Mouse (Mus musculus) embryonic stem cell, embryonic (primary cell): ENCODE data around the gene Med12l.
"Not testable (repeated sequence)": the region's sequence is repeated elsewhere in the genome, so short reads cannot be mapped to it uniquely, and the experiment has no call there.

Source experiments
- CTCF ChIA-PET, 4 experiments: fragments of 300-600 bp in 2 of 4; fragments of 350-600 bp in 2 of 4; sonication (Branson Sonifier 250); formaldehyde crosslinking; loops; one replicate each; lab custom pipeline; 2022; ENCODE audit warnings: inconsistent platforms in 2 of 4; lab: Charles Lee
- POLR2A ChIA-PET, 4 experiments: fragments of 300-600 bp in 2 of 4; fragments of 350-600 bp in 2 of 4; sonication (Branson Sonifier 250); formaldehyde crosslinking; loops; one replicate each; lab custom pipeline; 2022; ENCODE audit warnings: antibody characterized with exemption in 4 of 4, inconsistent platforms in 1 of 4; lab: Charles Lee

The Med12l gene

DNA sequence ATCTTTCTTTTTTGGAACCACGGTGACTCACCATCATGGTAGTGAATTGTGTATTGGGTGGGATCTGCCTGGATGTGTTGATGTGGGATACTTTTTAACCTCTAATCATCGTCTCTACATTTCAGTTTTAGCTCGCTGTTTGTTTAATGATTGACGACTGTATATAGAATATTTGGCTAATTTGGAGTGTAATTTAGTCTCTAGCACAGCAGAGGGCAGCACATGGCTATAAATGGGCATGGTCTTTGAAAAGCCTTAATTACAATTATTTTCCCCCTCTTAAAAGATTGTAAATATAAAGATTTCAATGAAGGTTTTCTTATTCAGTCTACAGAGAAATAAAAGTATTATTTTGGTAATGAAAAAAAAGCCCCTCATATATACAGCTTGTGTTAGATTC is 71.7 kb downstream of the Med12l start:
- POLR2A ChIA-PET: interaction anchor here in 1 of 4 experiments (0.5 to 1.3 kb wide), 4 partner anchors 49 to 1195 kb away, joined by 3 read pairs; partner anchors contain the start of gene Siah2
- CTCF ChIA-PET: interaction anchor here (0.6 to 1.6 kb wide), 10 partner anchors 8 to 667 kb away, joined by 3 to 5 read pairs (median 4); no protein-coding TSS in a partner anchor

DNA sequence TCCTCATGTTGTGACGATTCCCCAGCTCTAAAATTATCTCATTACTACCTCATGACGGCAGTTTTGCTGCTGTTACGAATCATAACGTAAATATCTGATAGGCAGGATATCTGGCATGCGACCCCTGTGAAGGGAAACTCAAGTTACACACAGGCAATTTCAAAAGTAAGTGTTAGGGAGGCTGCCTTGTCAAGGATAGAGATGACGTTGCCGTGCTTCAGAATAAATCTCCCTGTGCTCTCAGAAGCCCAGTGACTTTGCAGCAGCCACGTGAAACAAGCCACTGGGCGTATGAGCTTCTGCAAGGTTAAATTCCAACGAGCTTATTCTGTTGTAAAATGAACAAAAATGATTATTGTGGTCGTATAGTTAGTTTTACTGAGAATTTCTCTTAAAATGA is 73.0 kb downstream of the Med12l start:
- ChIA-PET CTCF (interaction anchor here in 1 of 4 experiments (1.4 kb wide), 1 partner anchor 666 kb away, joined by 5 read pairs; no protein-coding TSS in a partner anchor), POLR2A (interaction anchor here in 1 of 4 experiments (0.7 kb wide), 1 partner anchor 96 kb away, joined by 3 read pairs; no protein-coding TSS in a partner anchor)

DNA sequence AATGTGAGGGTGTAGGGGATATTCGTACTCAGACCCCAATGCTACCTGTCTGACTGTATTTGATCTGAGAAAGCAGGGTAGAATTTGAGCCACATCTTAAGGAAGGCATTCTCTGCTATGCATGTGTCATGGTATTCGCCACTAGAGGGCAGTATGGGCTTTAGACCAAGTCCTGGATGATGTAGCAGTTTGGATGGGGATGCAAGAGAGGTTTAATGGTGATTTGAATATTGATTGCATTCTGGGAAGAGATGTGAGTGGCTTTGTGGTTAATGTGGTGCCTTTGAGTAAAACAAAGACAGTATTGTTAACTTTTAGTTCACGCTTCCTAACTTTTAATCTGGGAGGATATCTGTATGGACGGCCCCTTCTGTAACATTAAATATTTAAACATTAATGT is 73.7 kb downstream of the Med12l start:
- ChIA-PET POLR2A (interaction anchor here in 1 of 4 experiments (0.7 kb wide), 1 partner anchor 96 kb away, joined by 3 read pairs; no protein-coding TSS in a partner anchor), CTCF (no interaction called here)

- ChIA-PET CTCF (interaction anchor here in 3 of 4 experiments (0.6 to 1.5 kb wide), 4 partner anchors 11 to 41 kb away, joined by 3 to 5 read pairs (median 3); no protein-coding TSS in a partner anchor), POLR2A (interaction anchor here in 1 of 4 experiments (0.7 kb wide), 1 partner anchor 75 kb away, joined by 4 read pairs; the partner anchor contains the start of gene Med12l)
These were observed 74.8 kb downstream of the Med12l start for GRCm38 (mm10) chr3:59080293-59080916.

DNA sequence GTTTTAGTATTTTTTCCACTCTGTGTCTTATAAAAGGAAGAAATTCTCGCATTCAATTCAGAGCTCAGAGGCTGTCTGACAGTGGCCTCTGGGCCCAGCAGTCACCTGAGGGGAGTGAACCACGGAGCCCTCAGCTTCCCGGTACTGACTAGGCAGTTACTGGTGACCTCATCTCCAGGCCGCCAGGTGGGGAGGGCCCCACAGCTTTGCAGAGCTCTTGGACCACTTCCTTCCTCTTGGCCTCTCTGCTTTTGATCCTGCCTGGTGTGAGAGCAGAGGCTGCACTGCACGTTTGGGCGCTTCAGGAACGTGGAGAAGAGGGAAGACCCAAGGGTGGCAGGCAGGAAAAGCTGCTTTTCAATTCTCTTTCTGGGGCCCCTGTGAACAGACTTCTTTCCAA is 75.3 kb downstream of the Med12l start:
- ChIA-PET CTCF (interaction anchor here in 3 of 4 experiments (0.7 to 1.5 kb wide), 4 partner anchors 12 to 179 kb away, joined by 3 to 5 read pairs (median 3); no protein-coding TSS in a partner anchor), POLR2A (interaction anchor here in 1 of 4 experiments (0.7 kb wide), 1 partner anchor 75 kb away, joined by 4 read pairs; the partner anchor contains the start of gene Med12l)

DNA sequence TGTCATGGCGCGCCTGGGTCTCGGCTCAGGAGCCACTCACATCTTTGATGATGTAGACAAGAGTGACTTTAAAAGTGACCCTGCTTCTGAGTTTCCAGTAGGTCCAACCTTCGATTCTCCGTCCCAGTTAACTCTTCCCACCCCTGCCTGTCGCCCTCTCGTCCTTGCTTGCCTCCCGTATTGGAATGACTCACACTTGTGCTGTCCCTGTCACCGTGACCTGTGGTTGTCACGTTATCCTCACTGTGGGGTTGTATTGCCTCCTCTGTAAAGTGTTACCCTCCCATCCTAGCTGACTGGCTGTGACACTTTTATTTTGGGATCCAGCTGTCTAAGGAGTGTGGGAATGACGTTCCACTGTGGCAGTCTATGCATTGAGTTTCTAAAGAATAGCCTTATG is 87.1 kb downstream of the Med12l start:
- POLR2A ChIA-PET: no interaction called here
- CTCF ChIA-PET: no interaction called here

DNA sequence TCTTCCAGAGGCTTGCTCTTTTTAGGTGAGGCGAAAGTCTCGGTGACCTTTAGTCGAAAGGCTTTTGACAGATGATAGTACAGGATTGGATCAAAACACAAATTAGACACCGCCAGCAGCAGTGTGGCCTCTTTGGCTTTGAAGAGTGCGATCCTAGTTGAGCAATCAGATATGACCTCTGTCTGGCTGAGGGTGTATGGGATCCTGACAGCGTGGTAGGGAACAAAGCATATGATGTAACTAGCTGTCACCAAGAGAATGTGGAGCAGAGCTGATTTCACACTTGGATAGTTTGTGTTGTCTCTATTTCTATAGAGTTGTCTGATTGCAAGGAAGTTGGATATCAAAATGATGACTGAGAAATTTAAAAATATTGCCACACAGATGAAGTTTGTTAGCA is 91.8 kb downstream of the Med12l start:
- POLR2A ChIA-PET: no interaction called here
- CTCF ChIA-PET: no interaction called here

DNA sequence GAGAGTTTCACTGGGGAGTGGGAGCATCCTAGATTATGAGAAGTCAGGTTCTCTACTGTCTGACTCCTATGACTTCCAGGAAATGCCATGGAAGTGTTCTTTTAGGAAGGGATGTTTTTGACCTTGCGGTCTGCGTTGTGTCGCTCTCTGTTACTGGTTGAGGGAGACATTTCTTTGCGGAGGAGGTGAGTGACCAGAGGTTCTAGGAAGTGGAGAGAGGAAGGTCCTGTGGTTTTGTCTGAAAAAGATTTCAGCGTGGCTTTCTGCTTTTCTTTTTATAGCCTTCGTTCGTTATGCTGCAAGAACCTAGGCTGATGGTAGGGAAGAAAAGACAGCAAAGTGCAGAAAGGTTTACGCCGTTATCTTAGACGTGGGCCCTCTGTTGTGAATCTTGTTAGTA is 92.9 kb downstream of the Med12l start:
- ChIA-PET CTCF (no interaction called here), POLR2A (no interaction called here)

DNA sequence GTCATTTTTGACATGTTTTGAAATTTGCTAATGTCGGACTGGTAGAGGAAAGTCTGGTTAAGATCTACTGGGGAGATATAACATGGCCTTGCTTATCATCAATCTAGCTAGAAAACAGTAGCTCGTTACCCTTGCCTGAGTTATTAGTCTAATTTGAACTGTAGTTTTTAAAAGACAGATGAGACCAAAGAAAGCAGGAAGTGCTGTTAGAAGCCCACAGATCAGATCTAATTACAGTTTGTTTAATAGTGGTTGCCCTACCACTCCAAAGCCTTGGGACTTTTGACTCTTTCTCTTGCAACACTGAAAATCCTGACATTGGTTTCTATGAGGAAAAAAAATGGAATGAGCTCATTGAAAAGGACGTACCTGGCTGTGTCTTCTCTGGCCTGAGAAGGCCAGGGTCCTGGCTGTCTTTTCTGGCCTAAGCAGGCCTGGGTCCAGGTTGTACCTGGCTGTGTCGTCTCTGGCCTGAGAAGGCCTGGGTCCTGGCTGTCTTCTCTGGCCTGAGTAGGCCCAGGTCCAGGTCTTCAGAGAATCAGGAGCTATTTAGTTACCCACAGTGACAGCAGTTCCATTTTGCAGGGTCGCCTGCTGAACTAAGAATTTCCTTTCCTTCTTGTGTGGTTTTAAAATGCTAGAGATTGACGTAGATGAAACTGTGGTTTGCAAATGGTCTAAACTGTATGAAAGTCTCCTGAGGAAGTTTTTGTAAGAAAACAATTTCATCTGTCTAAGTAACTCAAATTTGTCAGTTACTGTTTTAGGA is 95.8 kb downstream of the Med12l start, which contains the start of gene Gpr171:
Gene Gpr171, minus strand, starts transcription at position 604 of the 769 bp plus-strand sequence.
- POLR2A ChIA-PET: no interaction called here
- CTCF ChIA-PET: no interaction called here

DNA sequence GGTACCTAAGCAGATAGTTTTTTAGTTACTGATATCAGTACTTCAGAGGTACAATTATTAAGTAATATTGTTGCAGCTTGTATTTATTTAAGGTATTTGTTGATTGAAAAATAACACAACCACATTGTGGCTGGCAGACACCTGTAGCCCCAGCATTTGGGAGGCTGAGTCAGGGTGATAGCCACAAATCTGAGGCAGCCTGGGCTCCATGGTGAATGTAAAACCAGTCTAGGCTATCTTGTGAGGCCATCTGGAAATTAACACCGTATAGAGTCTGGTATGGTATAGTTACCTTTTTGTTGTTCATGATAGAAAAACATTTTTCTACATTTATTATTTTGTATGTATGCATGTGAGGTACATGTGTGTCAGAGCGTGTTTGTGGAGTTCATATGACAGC is 96.5 kb downstream of the Med12l start:
- ChIA-PET CTCF (no interaction called here), POLR2A (no interaction called here)

- ChIA-PET POLR2A (interaction anchor here in 1 of 4 experiments (1.3 kb wide), 1 partner anchor 9 kb away, joined by 3 read pairs; no protein-coding TSS in a partner anchor), CTCF (interaction anchor here in 1 of 4 experiments (0.5 to 0.6 kb wide), 2 partner anchors 131 to 259 kb away, joined by 3 to 13 read pairs; no protein-coding TSS in a partner anchor)
These were observed 98.8 kb downstream of the Med12l start for GRCm38 (mm10) chr3:59104462-59104861.

DNA sequence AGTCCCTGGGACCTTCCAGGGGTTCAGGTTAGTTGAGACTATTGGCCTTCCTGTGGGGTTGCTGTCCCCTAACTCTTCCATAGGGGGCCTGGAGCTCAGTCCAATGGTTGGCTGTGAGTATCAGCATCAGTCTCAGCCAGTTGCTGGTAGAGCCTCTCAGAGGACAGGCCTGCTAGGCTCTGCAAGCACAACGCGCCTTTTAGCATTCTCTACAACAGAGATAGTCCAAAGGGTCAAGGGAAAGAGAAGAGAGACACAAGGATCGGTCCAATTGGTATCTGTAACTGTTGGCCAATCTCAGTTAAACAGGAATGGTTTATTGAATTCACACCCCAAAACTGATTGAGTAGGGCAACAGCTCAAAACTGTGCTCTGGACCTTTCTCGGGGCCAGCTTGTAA is 101.8 kb downstream of the Med12l start:
- ChIA-PET CTCF (interaction anchor here in 1 of 4 experiments (0.7 kb wide), 1 partner anchor 13 kb away, joined by 5 read pairs; no protein-coding TSS in a partner anchor), POLR2A (no interaction called here)

DNA sequence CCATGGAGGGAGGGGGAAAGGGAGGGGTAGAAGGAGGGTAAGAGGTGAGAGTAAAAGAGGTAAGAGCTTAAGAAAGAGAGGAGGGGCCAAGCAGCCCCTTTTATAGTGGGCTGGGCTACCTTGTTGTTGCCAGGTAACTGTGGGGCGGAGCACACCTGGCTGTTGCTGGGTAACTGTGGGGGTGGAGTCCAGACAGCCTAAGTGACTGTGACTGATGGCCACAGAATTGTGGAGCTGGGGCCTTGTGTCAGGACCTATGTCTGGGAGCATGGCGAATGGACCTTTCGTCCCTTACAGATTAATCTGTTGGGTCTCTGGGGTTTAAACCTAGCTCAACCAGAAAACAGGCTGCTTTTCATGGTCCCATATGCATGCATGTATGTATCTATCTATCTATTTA is 104.2 kb downstream of the Med12l start:
- CTCF ChIA-PET: interaction anchor here in 1 of 4 experiments (0.6 kb wide), 1 partner anchor 14 kb away, joined by 3 read pairs; no protein-coding TSS in a partner anchor
- POLR2A ChIA-PET: not testable (repeated sequence)

- ChIA-PET CTCF (no interaction called here), POLR2A (no interaction called here)
These were observed 106.3 kb downstream of the Med12l start for GRCm38 (mm10) chr3:59111944-59112343.

GRCm38 (mm10) chr3:59113291-59113690 is 107.7 kb downstream of the Med12l start:
- ChIA-PET POLR2A (interaction anchor here in 1 of 4 experiments (1.0 kb wide), 1 partner anchor 9 kb away, joined by 3 read pairs; no protein-coding TSS in a partner anchor), CTCF (interaction anchor here in 1 of 4 experiments (0.8 kb wide), 1 partner anchor 36 kb away, joined by 3 read pairs; no protein-coding TSS in a partner anchor)

DNA sequence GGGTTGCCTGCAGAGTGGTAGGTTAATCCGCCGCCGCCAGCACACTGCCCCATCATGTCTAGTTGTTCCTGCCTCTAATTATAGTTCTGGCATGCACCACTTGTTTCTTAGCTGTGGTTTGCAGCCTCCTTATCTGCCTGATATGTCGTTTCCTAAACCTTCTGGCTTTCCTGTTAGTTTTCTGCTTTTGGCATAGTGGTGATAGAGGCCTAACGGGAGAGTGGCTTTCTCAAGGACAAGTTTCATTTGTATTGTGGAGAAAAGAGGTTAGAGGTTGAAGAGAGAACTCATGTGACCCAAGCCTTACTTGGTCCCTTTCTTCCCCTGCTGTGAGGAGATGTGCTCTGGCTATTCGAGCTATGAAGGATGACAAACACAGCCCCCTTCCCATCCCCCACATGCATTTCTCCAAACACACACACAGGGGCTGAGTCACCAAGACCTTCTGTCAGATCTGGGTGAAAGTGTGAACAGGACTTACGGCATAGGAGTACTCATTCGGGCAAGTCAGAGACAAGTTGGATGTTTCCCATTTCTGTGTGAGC is 108.4 kb downstream of the Med12l start:
- ChIA-PET CTCF (no interaction called here), POLR2A (no interaction called here)

DNA sequence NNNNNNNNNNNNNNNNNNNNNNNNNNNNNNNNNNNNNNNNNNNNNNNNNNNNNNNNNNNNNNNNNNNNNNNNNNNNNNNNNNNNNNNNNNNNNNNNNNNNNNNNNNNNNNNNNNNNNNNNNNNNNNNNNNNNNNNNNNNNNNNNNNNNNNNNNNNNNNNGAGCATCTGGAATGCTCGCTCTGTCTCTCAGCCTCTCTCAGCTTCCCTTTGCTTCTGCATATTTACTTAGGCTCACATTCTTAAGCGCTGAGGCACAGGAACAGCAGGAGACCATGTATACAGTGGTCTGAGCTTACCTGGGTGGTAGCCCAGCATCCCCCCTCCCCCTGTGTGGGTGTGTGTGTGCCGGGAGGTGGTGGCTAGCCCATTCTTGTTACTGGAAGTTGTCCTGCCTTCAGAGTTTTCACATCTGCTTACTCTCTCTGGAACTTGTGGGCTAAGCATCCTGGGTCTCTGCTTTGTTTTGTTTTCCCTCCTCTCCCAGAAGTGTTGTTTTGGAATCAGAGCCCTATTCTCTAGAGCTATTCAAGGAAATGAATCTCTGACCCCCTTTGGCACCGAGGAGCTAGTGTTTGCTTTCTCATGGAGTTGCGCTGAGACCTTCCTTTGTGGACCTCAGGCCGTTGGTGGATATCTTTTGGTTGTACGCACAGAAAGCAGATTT is 115.6 kb downstream of the Med12l start:
- ChIA-PET POLR2A (interaction anchor here in 2 of 4 experiments (1.2 to 2.1 kb wide), 2 partner anchors 8 to 116 kb away, joined by 3 to 7 read pairs; partner anchors contain the start of gene Med12l (in 1 of the 2)), CTCF (interaction anchor here (0.7 to 2.4 kb wide), 26 partner anchors 8 to 936 kb away, joined by 3 to 14 read pairs (median 4); partner anchors contain the start of gene Igsf10 (in 1 of the 4))
